In genomic region chr16:95702562-95703545, GRCm38 (mm10) we compare ENCODE assay signal across 8 mouse cellular contexts. TPM values are rescaled to one million over a fixed set of nuclear protein-coding genes. Genes with fewer than 3 reads are reported as not detected.
DNase-seq lines count a peak whose midpoint lies in the region; ATAC-seq and TF ChIP-seq lines count a peak whose summit lies in the region.

No protein-coding gene starts in this region.

- no peak for TF ChIP-seq CTCF in E14TG2a.4 (conservative IDR thresholded peaks at IDR 0.05; ENCODE audit: low read length)

- H3K9ac ChIP-seq in heart, embryonic 12.5 days, result peak overlapping the region; percentile 99
- H3K9ac ChIP-seq in midbrain, embryonic 16.5 days (ENCODE audit: low read depth, low read length), result peak overlapping the region; percentile 88

- H3K4me3 ChIP-seq in E14TG2a.4 (replicated peaks; ENCODE audit: low read length), result peak overlapping the region; percentile 97
- peak overlapping the region; percentile 92 for H3K4me3 ChIP-seq in heart, embryonic 12.5 days
- peak overlapping the region; percentile 67 for H3K4me3 ChIP-seq in midbrain, embryonic 16.5 days (ENCODE audit: low read depth, low read length)

- peaks cover 48% of the 10 kb centered on the region for H3K4me1 ChIP-seq in E14TG2a.4 (replicated peaks; ENCODE audit: low read depth, low read length)
- peaks cover 32% of the 10 kb centered on the region for H3K4me1 ChIP-seq in heart, embryonic 12.5 days (replicated peaks)
- H3K4me1 ChIP-seq in midbrain, embryonic 16.5 days (ENCODE audit: control insufficient read depth, insufficient read depth, low read length), result peaks cover 13% of the 10 kb centered on the region; the same call in 1 of the 2 replicates

- WGBS in heart, embryonic 12.5 days, result 1% methylated on average over 61 of the region's 62 CpGs
- under 1% methylated on average over 62 of the region's 62 CpGs for WGBS in midbrain, embryonic 16.5 days

- H3K36me3 ChIP-seq in E14TG2a.4 (ENCODE audit: insufficient read depth, low read length), result peaks cover 11% of the 10 kb centered on the region; the same call in 1 of the 2 replicates
- H3K36me3 ChIP-seq in heart, embryonic 12.5 days, result peaks cover 14% of the 10 kb centered on the region
- no peaks in the 10 kb centered on the region for H3K36me3 ChIP-seq in midbrain, embryonic 16.5 days (ENCODE audit: control insufficient read depth, insufficient read depth, low read length)

- peak overlapping the region; percentile 77 for H3K4me2 ChIP-seq in heart, embryonic 12.5 days
- peak overlapping the region; percentile 59 for H3K4me2 ChIP-seq in midbrain, embryonic 16.5 days (ENCODE audit: low read length)

- DNase-seq in heart, adult 18-20 months, result peak; percentile 44 to 69
- DNase-seq in heart, postnatal 14 days, result no peak
- peak; percentile 58 to 67 for DNase-seq in cerebellum, adult 18-20 months
- peak; percentile 43 to 59 for DNase-seq in kidney, postnatal 36 days
- DNase-seq in urinary bladder, postnatal 36 days (ENCODE audit: low spot score in 2 of 2), result no peak

- H3K27ac ChIP-seq in heart, embryonic 12.5 days (ENCODE audit: poor library complexity, severe bottlenecking), result peak overlapping the region; percentile 93
- peak overlapping the region; percentile 91 for H3K27ac ChIP-seq in midbrain, embryonic 16.5 days (ENCODE audit: low read length)

- no peaks in the 10 kb centered on the region for H3K9me3 ChIP-seq in E14TG2a.4 (ENCODE audit: low read length)
- H3K9me3 ChIP-seq in heart, embryonic 12.5 days (replicated peaks), result no peaks in the 10 kb centered on the region
- H3K9me3 ChIP-seq in midbrain, embryonic 16.5 days (replicated peaks; ENCODE audit: control insufficient read depth, low read length, poor library complexity, severe bottlenecking), result no peaks in the 10 kb centered on the region

- H3K27me3 ChIP-seq in E14TG2a.4 (ENCODE audit: insufficient read depth, low read length), result peaks cover 6% of the 10 kb centered on the region
- H3K27me3 ChIP-seq in heart, embryonic 12.5 days (replicated peaks), result no peaks in the 10 kb centered on the region
- no peaks in the 10 kb centered on the region for H3K27me3 ChIP-seq in midbrain, embryonic 16.5 days (ENCODE audit: control insufficient read depth, insufficient read depth, low read depth, low read length)

- peak; percentile 78 for ATAC-seq in heart, embryonic 12.5 days (ENCODE audit: insufficient number of reproducible peaks, low FRiP score)
- peak; percentile 83 for ATAC-seq in midbrain, embryonic 16.5 days

- intact Hi-C loops in heart, postnatal 14 days (cut with DNase I), result loop anchor here (2.0 to 5.0 kb wide), 4 partner anchors 56 to 246 kb away; no protein-coding TSS in a partner anchor

RNA-seq across cellular contexts. Expression of gene Ets2, which starts 1.0 kb away (rescaled TPM):
- total RNA-seq in heart, adult 18-20 months (2021), result 10 to 100 TPM; 44.7 to 51.2 TPM
- total RNA-seq in heart, postnatal 14 days (2021), result 100 to 1,000 TPM in 1 of 2 experiments, 10 to 100 TPM in 1; 100.0 to 103 TPM
- polyA plus RNA-seq in heart, embryonic 12.5 days (2016; fragmentation: Nextera tagmentation; extraction: Ambion mirVana), result 52.0 and 59.0 TPM in 2 replicates
- polyA plus RNA-seq in midbrain, embryonic 16.5 days (2015; fragmentation: Nextera tagmentation; extraction: Ambion mirVana), result 21.2 and 21.9 TPM in 2 replicates

Comparison
In these comparisons a context has a peak if more than half of its experiments do, and no peak if none do; other contexts are left out.
1. DNase-seq: peak in heart, adult 18-20 months (2 of 2), cerebellum, adult 18-20 months (2 of 2) and kidney, postnatal 36 days (2 of 2); none in heart, postnatal 14 days (0 of 2) and urinary bladder, postnatal 36 days (0 of 2).
2. Peak in every context shown above with its lines, with median percentiles within 50 percentile points of each other: H3K4me3 ChIP-seq.